Mouse (Mus musculus): ENCODE measurements around the gene Neu1. TPM values are rescaled to one million over a fixed set of nuclear protein-coding genes. Genes with fewer than 3 reads are reported as not detected.

Gene Neu1
- polyA plus RNA-seq, 1 experiment from 2014 or later, result 16.8 TPM

DNA sequence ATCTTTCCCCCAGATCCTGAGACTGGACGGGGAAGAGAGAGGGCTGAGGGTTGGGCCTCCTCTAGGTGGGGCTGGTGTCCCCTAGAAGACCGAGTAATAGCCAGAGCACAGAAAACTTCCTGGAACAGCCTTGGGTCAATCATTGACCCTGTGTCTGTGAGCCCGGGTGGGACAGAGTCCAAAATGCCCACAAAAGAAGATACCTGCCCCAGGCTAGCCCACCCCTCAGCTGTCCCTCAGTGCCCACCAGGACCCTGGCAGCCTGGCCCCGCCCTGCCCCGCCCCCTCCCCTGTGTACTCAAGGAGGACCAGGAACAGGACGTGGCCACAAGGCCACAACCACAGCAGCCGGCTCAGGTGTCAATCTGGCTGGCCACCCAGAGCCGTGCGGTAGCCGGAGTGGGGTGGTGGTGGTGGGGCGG lies 15.6 kb upstream of the Neu1 start:
- Histone ChIP-seq H3K4me3 (ENCODE audit: low read depth, low read length) (no peak overlapping the region), H3K4me1 (ENCODE audit: control insufficient read depth, insufficient read depth, low read length) (no peaks in the 10 kb centered on the region), H3K9ac (ENCODE audit: low read length) (no peak overlapping the region; the same call in 1 of the 2 replicates), H3K4me2 (ENCODE audit: low read depth) (no peak overlapping the region), H3K9me3 (ENCODE audit: control insufficient read depth, low read length) (no peaks in the 10 kb centered on the region), H3K27ac (ENCODE audit: low read depth, low read length) (no peak overlapping the region), H3K27me3 (ENCODE audit: control insufficient read depth, insufficient read depth, low read length) (no peaks in the 10 kb centered on the region), H3K36me3 (ENCODE audit: control insufficient read depth, insufficient read depth, low read length) (peaks cover 25% of the 10 kb centered on the region)
- DNase-seq (ENCODE audit: low spot score) (no peak), ATAC-seq (ENCODE audit: insufficient read depth, low FRiP score, low TSS enrichment) (no peak)
- WGBS, result 19% methylated on average over 11 of the region's 11 CpGs

DNA sequence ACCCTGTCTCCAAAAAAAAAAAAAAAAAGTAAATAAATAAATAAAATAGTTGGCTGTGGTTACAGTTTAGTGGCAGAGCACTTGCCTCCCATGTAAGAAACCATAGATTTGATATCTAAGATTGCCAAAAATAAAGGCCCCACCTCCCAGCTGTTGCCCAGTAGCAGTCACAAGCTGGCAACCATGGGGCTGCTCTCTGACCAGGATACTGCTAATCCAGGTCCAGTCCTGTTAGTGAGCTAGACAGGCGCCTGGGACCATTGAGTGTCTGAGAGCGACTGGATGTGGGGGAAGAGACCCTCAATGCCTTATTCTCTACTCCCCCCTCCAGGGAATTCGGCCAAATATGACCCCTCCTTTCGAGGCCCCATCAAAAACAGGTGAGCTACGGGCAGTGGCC lies 14.7 kb upstream of the Neu1 start:
- 84% methylated on average over 5 of the region's 5 CpGs for WGBS
- H3K9ac ChIP-seq (ENCODE audit: low read length), result no peak overlapping the region
- H3K27ac ChIP-seq (ENCODE audit: low read depth, low read length), result no peak overlapping the region
- peaks cover 17% of the 10 kb centered on the region for H3K36me3 ChIP-seq (ENCODE audit: control insufficient read depth, insufficient read depth, low read length)
- no peaks in the 10 kb centered on the region for H3K4me1 ChIP-seq (ENCODE audit: control insufficient read depth, insufficient read depth, low read length)
- no peaks in the 10 kb centered on the region for H3K27me3 ChIP-seq (ENCODE audit: control insufficient read depth, insufficient read depth, low read length)
- ATAC-seq (ENCODE audit: insufficient read depth, low FRiP score, low TSS enrichment), result no peak
- no peak for DNase-seq (ENCODE audit: low spot score)
- no peaks in the 10 kb centered on the region for H3K9me3 ChIP-seq (ENCODE audit: control insufficient read depth, low read length)
- no peak overlapping the region for H3K4me2 ChIP-seq (ENCODE audit: low read depth)
- no peak overlapping the region for H3K4me3 ChIP-seq (ENCODE audit: low read depth, low read length)

DNA sequence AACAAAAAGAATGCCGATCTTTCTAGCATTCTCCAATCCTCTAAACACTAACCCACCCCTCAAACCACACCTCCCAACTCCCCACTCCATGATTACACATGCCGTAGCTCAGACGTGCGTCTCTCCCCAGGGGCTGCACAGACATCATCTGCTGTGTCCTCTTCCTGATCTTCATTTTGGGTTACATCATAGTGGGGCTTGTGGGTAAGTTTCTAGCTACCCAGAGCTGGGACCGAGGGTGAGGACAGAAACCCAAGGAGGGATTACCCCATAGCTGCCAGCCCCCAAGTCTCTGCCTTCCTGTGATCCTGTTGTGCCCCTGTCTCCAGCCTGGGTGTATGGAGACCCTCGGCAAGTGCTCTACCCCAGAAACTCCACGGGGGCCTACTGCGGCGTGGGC lies 13.9 kb upstream of the Neu1 start:
- no peak for ATAC-seq (ENCODE audit: insufficient read depth, low FRiP score, low TSS enrichment)
- WGBS, result 85% methylated on average over 9 of the region's 9 CpGs
- Histone ChIP-seq H3K36me3 (ENCODE audit: control insufficient read depth, insufficient read depth, low read length) (peaks cover 9% of the 10 kb centered on the region), H3K4me3 (ENCODE audit: low read depth, low read length) (no peak overlapping the region), H3K27me3 (ENCODE audit: control insufficient read depth, insufficient read depth, low read length) (no peaks in the 10 kb centered on the region), H3K4me2 (ENCODE audit: low read depth) (no peak overlapping the region), H3K27ac (ENCODE audit: low read depth, low read length) (no peak overlapping the region), H3K9me3 (ENCODE audit: control insufficient read depth, low read length) (no peaks in the 10 kb centered on the region), H3K9ac (ENCODE audit: low read length) (no peak overlapping the region; the same call in 1 of the 2 replicates), H3K4me1 (ENCODE audit: control insufficient read depth, insufficient read depth, low read length) (no peaks in the 10 kb centered on the region)
- DNase-seq (ENCODE audit: low spot score), result no peak

DNA sequence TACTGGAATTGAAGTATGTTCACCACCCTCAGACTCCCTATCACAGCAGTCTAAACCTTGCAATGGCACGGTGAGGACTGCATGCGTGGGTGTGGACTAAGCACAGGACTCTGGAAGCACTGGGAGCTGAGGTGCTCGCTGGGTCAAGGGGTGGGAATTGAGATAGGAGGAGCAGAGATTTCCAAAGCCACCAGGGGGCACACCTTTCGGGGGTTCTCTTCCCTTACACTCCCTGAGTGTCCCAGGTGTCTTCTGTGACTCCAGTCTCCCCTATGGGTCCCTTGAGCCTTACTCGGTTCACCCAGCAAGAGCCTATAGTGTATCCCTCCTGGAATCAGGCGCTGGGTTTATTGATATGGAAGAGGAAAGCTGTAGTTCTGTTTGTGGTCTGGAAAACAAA lies 8.1 kb upstream of the Neu1 start:
- H3K4me3 ChIP-seq (ENCODE audit: low read depth, low read length), result no peak overlapping the region
- H3K36me3 ChIP-seq (ENCODE audit: control insufficient read depth, insufficient read depth, low read length), result no peaks in the 10 kb centered on the region
- 48% methylated on average over 6 of the region's 6 CpGs for WGBS
- H3K4me2 ChIP-seq (ENCODE audit: low read depth), result no peak overlapping the region
- no peak overlapping the region for H3K27ac ChIP-seq (ENCODE audit: low read depth, low read length)
- no peak for ATAC-seq (ENCODE audit: insufficient read depth, low FRiP score, low TSS enrichment)
- no peaks in the 10 kb centered on the region for H3K9me3 ChIP-seq (ENCODE audit: control insufficient read depth, low read length)
- no peaks in the 10 kb centered on the region for H3K27me3 ChIP-seq (ENCODE audit: control insufficient read depth, insufficient read depth, low read length)
- no peaks in the 10 kb centered on the region for H3K4me1 ChIP-seq (ENCODE audit: control insufficient read depth, insufficient read depth, low read length)
- no peak for DNase-seq (ENCODE audit: low spot score)
- no peak overlapping the region for H3K9ac ChIP-seq (ENCODE audit: low read length)

DNA sequence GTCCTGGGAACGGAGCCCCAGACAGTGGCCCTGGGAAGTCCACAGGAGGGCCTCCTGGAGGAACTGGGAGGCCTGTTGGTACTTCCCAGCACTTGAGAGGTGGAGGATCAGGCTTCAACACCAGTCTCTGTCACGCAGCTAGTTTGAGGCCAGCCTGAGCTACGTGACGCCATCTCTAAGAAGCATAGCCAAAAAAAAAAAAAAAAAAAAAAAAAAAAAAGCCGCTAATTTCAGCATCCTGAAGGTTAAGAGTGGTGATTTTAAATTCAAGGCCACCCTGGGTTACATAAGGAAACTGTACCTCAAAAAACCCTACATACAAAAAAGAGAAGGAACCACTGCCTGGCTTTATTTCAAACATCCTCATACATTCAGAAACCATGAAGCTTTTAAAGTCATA lies 6.8 kb upstream of the Neu1 start:
- Histone ChIP-seq H3K27me3 (ENCODE audit: control insufficient read depth, insufficient read depth, low read length) (no peaks in the 10 kb centered on the region), H3K4me1 (ENCODE audit: control insufficient read depth, insufficient read depth, low read length) (no peaks in the 10 kb centered on the region), H3K4me2 (ENCODE audit: low read depth) (no peak overlapping the region), H3K36me3 (ENCODE audit: control insufficient read depth, insufficient read depth, low read length) (no peaks in the 10 kb centered on the region), H3K9me3 (ENCODE audit: control insufficient read depth, low read length) (no peaks in the 10 kb centered on the region), H3K9ac (ENCODE audit: low read length) (no peak overlapping the region), H3K4me3 (ENCODE audit: low read depth, low read length) (no peak overlapping the region), H3K27ac (ENCODE audit: low read depth, low read length) (no peak overlapping the region)
- DNase-seq (ENCODE audit: low spot score) (no peak), ATAC-seq (ENCODE audit: insufficient read depth, low FRiP score, low TSS enrichment) (no peak)
- 76% methylated on average over 5 of the region's 5 CpGs for WGBS

DNA sequence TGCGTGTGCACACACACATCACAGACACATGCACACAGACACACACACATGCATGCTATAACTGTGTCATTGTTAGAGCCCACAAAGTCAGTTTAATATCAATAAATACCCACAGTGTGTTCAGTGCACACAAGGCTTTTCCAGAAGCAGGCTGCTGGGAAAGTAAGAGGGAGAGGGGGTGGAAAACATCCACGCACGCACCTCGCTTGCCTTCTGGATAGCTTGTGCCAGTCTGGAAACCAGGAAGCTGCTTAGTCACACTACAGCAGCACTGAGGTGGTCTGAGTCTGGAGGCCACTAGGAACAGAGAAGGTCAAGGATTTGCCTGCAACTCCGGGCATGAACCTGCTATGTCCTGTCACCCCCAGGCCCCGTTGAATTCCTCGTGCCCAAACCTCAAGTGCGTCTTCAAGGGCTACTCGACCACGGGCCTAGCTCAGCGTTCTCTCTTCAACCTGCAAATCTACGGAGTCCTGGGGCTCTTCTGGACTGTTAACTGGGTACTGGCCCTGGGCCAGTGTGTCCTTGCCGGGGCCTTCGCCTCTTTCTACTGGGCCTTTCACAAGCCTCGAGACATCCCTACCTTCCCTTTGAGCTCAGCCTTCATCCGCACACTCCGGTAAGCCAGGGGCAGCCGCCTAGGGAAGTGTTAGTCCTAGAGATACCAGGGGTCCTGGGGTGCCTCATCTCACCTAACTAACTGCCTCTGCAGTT lies 3.6 kb upstream of the Neu1 start:
- Histone ChIP-seq H3K4me3 (ENCODE audit: low read depth, low read length) (no peak overlapping the region), H3K9ac (ENCODE audit: low read length) (no peak overlapping the region)
- whole genome bisulfite sequencing, result 87% methylated on average over 18 of the region's 18 CpGs

DNA sequence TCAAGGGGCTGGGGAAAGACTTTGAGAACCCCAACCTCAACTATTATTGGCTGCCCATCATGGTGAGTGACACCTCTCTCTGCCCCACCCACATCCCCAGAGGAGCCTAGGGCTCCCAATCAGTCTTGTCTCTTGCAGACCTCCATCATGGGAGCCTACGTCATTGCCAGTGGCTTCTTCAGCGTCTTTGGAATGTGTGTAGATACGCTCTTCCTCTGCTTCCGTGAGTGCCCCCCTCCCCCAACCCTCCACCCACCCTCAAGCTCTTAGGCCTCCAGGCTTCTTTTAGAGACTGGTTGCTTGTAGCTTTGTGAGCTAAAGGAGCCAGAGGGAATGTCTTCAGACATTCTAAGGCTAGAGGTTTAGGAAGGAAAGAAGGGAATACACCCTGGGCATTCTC lies 2.2 kb upstream of the Neu1 start:
- Histone ChIP-seq H3K4me2 (ENCODE audit: low read depth) (no peak overlapping the region), H3K9ac (ENCODE audit: low read length) (no peak overlapping the region), H3K4me3 (ENCODE audit: low read depth, low read length) (no peak overlapping the region), H3K4me1 (ENCODE audit: control insufficient read depth, insufficient read depth, low read length) (0 out of 2 replicates have a peak, but pooled peaks cover 4% of the 10 kb centered on the region), H3K36me3 (ENCODE audit: control insufficient read depth, insufficient read depth, low read length) (no peaks in the 10 kb centered on the region), H3K27me3 (ENCODE audit: control insufficient read depth, insufficient read depth, low read length) (no peaks in the 10 kb centered on the region), H3K27ac (ENCODE audit: low read depth, low read length) (no peak overlapping the region), H3K9me3 (ENCODE audit: control insufficient read depth, low read length) (no peaks in the 10 kb centered on the region)
- DNase-seq (ENCODE audit: low spot score), result no peak
- no peak for ATAC-seq (ENCODE audit: insufficient read depth, low FRiP score, low TSS enrichment)
- WGBS, result 83% methylated on average over 4 of the region's 4 CpGs

More for the DNA sequence above, 3.6 kb upstream of the Neu1 start:
- H3K27ac ChIP-seq (ENCODE audit: low read depth, low read length), result no peak overlapping the region
- H3K27me3 ChIP-seq (ENCODE audit: control insufficient read depth, insufficient read depth, low read length), result no peaks in the 10 kb centered on the region
- H3K4me1 ChIP-seq (ENCODE audit: control insufficient read depth, insufficient read depth, low read length), result 0 out of 2 replicates have a peak, but pooled peaks cover 4% of the 10 kb centered on the region
- H3K4me2 ChIP-seq (ENCODE audit: low read depth), result no peak overlapping the region
- DNase-seq (ENCODE audit: low spot score), result no peak
- no peaks in the 10 kb centered on the region for H3K36me3 ChIP-seq (ENCODE audit: control insufficient read depth, insufficient read depth, low read length)
- H3K9me3 ChIP-seq (ENCODE audit: control insufficient read depth, low read length), result no peaks in the 10 kb centered on the region
- ATAC-seq (ENCODE audit: insufficient read depth, low FRiP score, low TSS enrichment), result no peak

DNA sequence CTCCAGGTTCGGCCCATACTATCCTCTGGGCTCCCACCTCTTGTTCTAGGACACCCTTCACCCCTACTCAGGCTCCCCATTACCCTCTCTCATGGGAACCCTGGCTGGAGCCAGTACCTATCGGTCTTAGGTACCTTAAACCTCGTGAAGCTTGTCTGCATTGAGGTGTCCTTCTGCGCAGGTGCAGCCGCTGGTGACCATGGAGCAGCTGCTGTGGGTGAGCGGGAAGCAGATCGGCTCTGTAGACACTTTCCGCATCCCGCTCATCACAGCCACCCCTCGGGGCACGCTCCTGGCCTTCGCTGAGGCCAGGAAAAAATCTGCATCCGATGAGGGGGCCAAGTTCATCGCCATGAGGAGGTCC lies 664 bp downstream of the Neu1 start:
- peak overlapping the region; percentile 67 for H3K9ac ChIP-seq (ENCODE audit: low read length)
- H3K27me3 ChIP-seq (ENCODE audit: control insufficient read depth, insufficient read depth, low read length), result no peaks in the 10 kb centered on the region
- ATAC-seq (ENCODE audit: insufficient read depth, low FRiP score, low TSS enrichment), result no peak
- 8% methylated on average over 14 of the region's 14 CpGs for WGBS
- peak overlapping the region; percentile 69 for H3K4me3 ChIP-seq (ENCODE audit: low read depth, low read length)
- DNase-seq (ENCODE audit: low spot score), result no peak
- H3K27ac ChIP-seq (ENCODE audit: low read depth, low read length), result no peak overlapping the region
- no peaks in the 10 kb centered on the region for H3K36me3 ChIP-seq (ENCODE audit: control insufficient read depth, insufficient read depth, low read length)
- H3K4me1 ChIP-seq (ENCODE audit: control insufficient read depth, insufficient read depth, low read length), result 0 out of 2 replicates have a peak, but pooled peaks cover 4% of the 10 kb centered on the region
- peak overlapping the region; percentile 97 for H3K4me2 ChIP-seq (ENCODE audit: low read depth)
- no peaks in the 10 kb centered on the region for H3K9me3 ChIP-seq (ENCODE audit: control insufficient read depth, low read length)

DNA sequence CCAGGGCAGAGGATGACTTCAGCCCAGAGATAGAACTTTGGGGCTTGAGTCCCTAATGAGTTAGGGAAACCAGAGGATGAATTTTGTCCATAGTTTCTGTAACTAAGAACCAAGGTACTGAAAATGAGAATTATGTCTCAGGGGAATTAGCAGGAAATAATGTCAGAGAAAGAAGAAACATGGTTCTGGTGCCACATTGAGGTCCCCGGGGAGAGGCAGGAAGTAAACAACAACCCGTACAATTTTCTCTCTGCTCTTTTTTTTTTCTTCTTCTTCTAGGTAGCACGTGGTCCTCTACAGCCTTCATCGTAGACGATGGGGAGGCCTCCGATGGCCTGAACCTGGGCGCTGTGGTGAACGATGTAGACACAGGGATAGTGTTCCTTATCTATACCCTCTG lies 1.2 kb downstream of the Neu1 start:
- no peaks in the 10 kb centered on the region for H3K9me3 ChIP-seq (ENCODE audit: control insufficient read depth, low read length)
- H3K9ac ChIP-seq (ENCODE audit: low read length), result peak overlapping the region; percentile 67
- no peak overlapping the region for H3K27ac ChIP-seq (ENCODE audit: low read depth, low read length)
- DNase-seq (ENCODE audit: low spot score) (no peak), ATAC-seq (ENCODE audit: insufficient read depth, low FRiP score, low TSS enrichment) (no peak)
- no peaks in the 10 kb centered on the region for H3K36me3 ChIP-seq (ENCODE audit: control insufficient read depth, insufficient read depth, low read length)
- H3K4me2 ChIP-seq (ENCODE audit: low read depth), result peak overlapping the region; percentile 97
- 92% methylated on average over 8 of the region's 8 CpGs for WGBS
- H3K4me3 ChIP-seq (ENCODE audit: low read depth, low read length), result peak overlapping the region; percentile 69; the same call in 1 of the 2 replicates
- 0 out of 2 replicates have a peak, but pooled peaks cover 4% of the 10 kb centered on the region for H3K4me1 ChIP-seq (ENCODE audit: control insufficient read depth, insufficient read depth, low read length)
- no peaks in the 10 kb centered on the region for H3K27me3 ChIP-seq (ENCODE audit: control insufficient read depth, insufficient read depth, low read length)
